In genomic region chrX:162736140-162736659, GRCm38 (mm10) we compare ENCODE assay signal across 8 mouse cellular contexts. TPM values are rescaled to one million over a fixed set of nuclear protein-coding genes. Genes with fewer than 3 reads are reported as not detected.
DNase-seq lines count a peak whose midpoint lies in the region; ATAC-seq lines count a peak whose summit lies in the region.

No protein-coding gene starts in this region.

- peak; percentile 82 for ATAC-seq in kidney, embryonic 15.5 days (replicated peaks; ENCODE audit: low FRiP score)
- peak; percentile 85 for ATAC-seq in lung, embryonic 16.5 days (ENCODE audit: low read depth)
- peak; percentile 66 for ATAC-seq in neural tube, embryonic 15.5 days (ENCODE audit: low FRiP score)

- peaks cover 6% of the 10 kb centered on the region for H3K27me3 ChIP-seq in kidney, embryonic 15.5 days
- no peaks in the 10 kb centered on the region for H3K27me3 ChIP-seq in lung, embryonic 16.5 days (ENCODE audit: control insufficient read depth, insufficient read depth, low read depth, low read length)
- H3K27me3 ChIP-seq in neural tube, embryonic 15.5 days (replicated peaks) = no peaks in the 10 kb centered on the region

- H3K36me3 ChIP-seq in kidney, embryonic 15.5 days = no peaks in the 10 kb centered on the region
- H3K36me3 ChIP-seq in lung, embryonic 16.5 days (ENCODE audit: control insufficient read depth, insufficient read depth, low read length) = no peaks in the 10 kb centered on the region
- H3K36me3 ChIP-seq in neural tube, embryonic 15.5 days = no peaks in the 10 kb centered on the region

- H3K9ac ChIP-seq in kidney, embryonic 15.5 days = no peak overlapping the region
- peak overlapping the region; percentile 18; the same call in 1 of the 2 replicates for H3K9ac ChIP-seq in lung, embryonic 16.5 days (ENCODE audit: low read length)
- H3K9ac ChIP-seq in neural tube, embryonic 15.5 days (replicated peaks) = peak overlapping the region; percentile 47

- H3K4me1 ChIP-seq in kidney, embryonic 15.5 days = 0 out of 2 replicates have a peak, but pooled peaks cover 3% of the 10 kb centered on the region
- H3K4me1 ChIP-seq in lung, embryonic 16.5 days (replicated peaks; ENCODE audit: control insufficient read depth, insufficient read depth, low read length) = no peaks in the 10 kb centered on the region
- H3K4me1 ChIP-seq in neural tube, embryonic 15.5 days = peaks cover 3% of the 10 kb centered on the region; the same call in 1 of the 2 replicates

- WGBS in kidney, embryonic 15.5 days = 39% methylated on average over 9 of the region's 9 CpGs
- 34% methylated on average over 9 of the region's 9 CpGs for WGBS in lung, embryonic 16.5 days
- 31% methylated on average over 9 of the region's 9 CpGs for WGBS in neural tube, embryonic 15.5 days

- H3K9me3 ChIP-seq in kidney, embryonic 15.5 days (replicated peaks) = no peaks in the 10 kb centered on the region
- H3K9me3 ChIP-seq in lung, embryonic 16.5 days (ENCODE audit: control insufficient read depth, low read length) = no peaks in the 10 kb centered on the region
- H3K9me3 ChIP-seq in neural tube, embryonic 15.5 days (replicated peaks) = no peaks in the 10 kb centered on the region

- H3K27ac ChIP-seq in kidney, embryonic 15.5 days = peak overlapping the region; percentile 92
- peak overlapping the region; percentile 84 for H3K27ac ChIP-seq in lung, embryonic 16.5 days (ENCODE audit: low read length)
- peak overlapping the region; percentile 90 for H3K27ac ChIP-seq in neural tube, embryonic 15.5 days (replicated peaks)

- peak; percentile 40 for DNase-seq in ovary, adult 18-20 months (ENCODE audit: low spot score)
- DNase-seq in ovary, postnatal 10 days (ENCODE audit: low spot score) = no peak
- peak; percentile 57 to 68 for DNase-seq in cerebellum, postnatal 10 days
- peak; percentile 25 for DNase-seq in forelimb bud, embryonic 11.5 days (ENCODE audit: low read depth, low spot score)
- DNase-seq in ovary, postnatal 36 days (ENCODE audit: low spot score) = no peak

- peak overlapping the region; percentile 60 for H3K4me2 ChIP-seq in kidney, embryonic 15.5 days
- peak overlapping the region; percentile 60 for H3K4me2 ChIP-seq in lung, embryonic 16.5 days (ENCODE audit: low read depth, low read length)
- peak overlapping the region; percentile 57 for H3K4me2 ChIP-seq in neural tube, embryonic 15.5 days

- peak overlapping the region; percentile 47 for H3K4me3 ChIP-seq in kidney, embryonic 15.5 days (replicated peaks)
- peak overlapping the region; percentile 47 for H3K4me3 ChIP-seq in lung, embryonic 16.5 days (ENCODE audit: low read length)
- peak overlapping the region; percentile 41 for H3K4me3 ChIP-seq in neural tube, embryonic 15.5 days (replicated peaks)

RNA-seq across cellular contexts. Expression of gene Rbbp7, which starts 24.0 kb away (rescaled TPM):
- polyA plus RNA-seq in kidney, embryonic 15.5 days (2015; fragmentation: Nextera tagmentation; extraction: Ambion mirVana) = 537 and 542 TPM in 2 replicates
- polyA plus RNA-seq in lung, embryonic 16.5 days (2015; fragmentation: Nextera tagmentation; extraction: Ambion mirVana) = 517 and 530 TPM in 2 replicates
- 220 and 316 TPM in 2 replicates for polyA plus RNA-seq in neural tube, embryonic 15.5 days (2015; fragmentation: Nextera tagmentation; extraction: Ambion mirVana)

Comparison
In these comparisons a context has a peak if more than half of its experiments do, and no peak if none do; other contexts are left out.
1. DNase-seq: peak in ovary, adult 18-20 months (single experiment), cerebellum, postnatal 10 days (2 of 2) and forelimb bud, embryonic 11.5 days (single experiment); none in ovary, postnatal 10 days (single experiment) and ovary, postnatal 36 days (single experiment).
2. Peak in every context shown above with its lines, with median percentiles within 50 percentile points of each other: ATAC-seq, H3K27ac ChIP-seq, H3K4me2 ChIP-seq and H3K4me3 ChIP-seq.